Mouse (Mus musculus): Measurements from ENCODE around the gene Gm45062.

DNA sequence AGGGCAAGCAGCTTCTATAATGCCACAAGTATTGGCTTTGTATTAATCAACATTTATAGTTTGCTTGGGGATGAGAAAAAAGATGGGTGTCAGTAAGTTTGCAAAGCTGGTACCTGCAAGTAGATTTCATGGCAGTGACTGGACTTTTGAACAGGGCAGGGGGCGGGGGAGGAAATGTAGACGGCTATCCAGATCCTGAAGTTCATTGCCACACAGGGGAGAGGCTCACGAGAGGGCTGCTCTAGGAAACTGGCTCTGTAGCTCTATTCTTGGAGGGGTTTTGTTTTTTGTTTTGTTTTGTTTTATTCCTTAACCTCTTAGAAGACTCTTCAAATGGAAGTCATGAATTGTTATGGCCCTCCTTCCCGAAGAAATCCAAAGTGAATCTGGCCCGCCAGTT, 162.2 kb downstream of the Gm45062 start:
- no peak for TF ChIP-seq GATA1 (IDR thresholded peaks at IDR 0.05; ENCODE audit: borderline replicate concordance, low read length)
- no peak for TF ChIP-seq FLI1 (IDR thresholded peaks at IDR 0.05; ENCODE audit: low read length)

Measured in megakaryocyte, embryonic 14.5 days (primary cell).